Mouse (Mus musculus): ENCODE results near the gene Anks1. TPM values are rescaled to one million over a fixed set of nuclear protein-coding genes. Genes with fewer than 3 reads are reported as not detected.

The Anks1 gene
- total and polyA plus RNA-seq, 2 experiments: 8.8 to 10.0 TPM

GRCm38 (mm10) chr17:27934136-27934910 is 25.2 kb downstream of the Anks1 start:
- Histone ChIP-seq H3K27me3 (ENCODE audit: control insufficient read depth, insufficient read depth, low read length) (no peaks in the 10 kb centered on the region), H3K9ac (ENCODE audit: low read depth, low read length) (no peak overlapping the region), H3K36me3 (ENCODE audit: control insufficient read depth, insufficient read depth, low read length) (no peaks in the 10 kb centered on the region), H3K4me1 (ENCODE audit: control insufficient read depth, insufficient read depth, low read length) (peaks cover 11% of the 10 kb centered on the region), H3K4me3 (ENCODE audit: insufficient read depth, low read depth, low read length) (no peak overlapping the region), H3K79me2 (ENCODE audit: control insufficient read depth, insufficient read depth, low read length) (peaks cover 39% of the 10 kb centered on the region), H3K27ac (replicated peaks; ENCODE audit: insufficient read depth, low read depth, low read length) (no peak overlapping the region)
- no peak for DNase-seq (ENCODE audit: extremely low read depth, low read depth, low spot score)
- TF ChIP-seq CTCF (IDR thresholded peaks at IDR 0.05; ENCODE audit: low read depth, low read length) (no peak), POLR2A (IDR thresholded peaks at IDR 0.05; ENCODE audit: extremely low read depth, insufficient read depth, low read length) (no peak)
- WGBS: 94% methylated on average over 10 of the region's 10 CpGs

GRCm38 (mm10) chr17:27935091-27935490 is 26.0 kb downstream of the Anks1 start:
- DNase-seq (ENCODE audit: extremely low read depth, low read depth, low spot score): no peak
- Histone ChIP-seq H3K4me3 (ENCODE audit: insufficient read depth, low read depth, low read length) (no peak overlapping the region), H3K27ac (replicated peaks; ENCODE audit: insufficient read depth, low read depth, low read length) (no peak overlapping the region), H3K4me1 (ENCODE audit: control insufficient read depth, insufficient read depth, low read length) (peaks cover 11% of the 10 kb centered on the region), H3K9ac (ENCODE audit: low read depth, low read length) (no peak overlapping the region), H3K79me2 (ENCODE audit: control insufficient read depth, insufficient read depth, low read length) (peaks cover 33% of the 10 kb centered on the region), H3K36me3 (ENCODE audit: control insufficient read depth, insufficient read depth, low read length) (no peaks in the 10 kb centered on the region), H3K27me3 (ENCODE audit: control insufficient read depth, insufficient read depth, low read length) (no peaks in the 10 kb centered on the region)
- 48% methylated on average over 3 of the region's 3 CpGs for WGBS
- no peak for TF ChIP-seq CTCF (IDR thresholded peaks at IDR 0.05; ENCODE audit: low read depth, low read length)
- TF ChIP-seq POLR2A (IDR thresholded peaks at IDR 0.05; ENCODE audit: extremely low read depth, insufficient read depth, low read length): no peak

- DNase-seq (ENCODE audit: extremely low read depth, low read depth, low spot score): no peak
- no peaks in the 10 kb centered on the region for H3K27me3 ChIP-seq (ENCODE audit: control insufficient read depth, insufficient read depth, low read length)
- 89% methylated on average over 4 of the region's 4 CpGs for WGBS
- H3K4me3 ChIP-seq (ENCODE audit: insufficient read depth, low read depth, low read length): no peak overlapping the region
- peaks cover 30% of the 10 kb centered on the region for H3K79me2 ChIP-seq (ENCODE audit: control insufficient read depth, insufficient read depth, low read length)
- no peak overlapping the region for H3K9ac ChIP-seq (ENCODE audit: low read depth, low read length)
- no peaks in the 10 kb centered on the region for H3K36me3 ChIP-seq (ENCODE audit: control insufficient read depth, insufficient read depth, low read length)
- H3K27ac ChIP-seq (replicated peaks; ENCODE audit: insufficient read depth, low read depth, low read length): no peak overlapping the region
- peaks cover 11% of the 10 kb centered on the region for H3K4me1 ChIP-seq (ENCODE audit: control insufficient read depth, insufficient read depth, low read length)
- no peak for TF ChIP-seq CTCF (IDR thresholded peaks at IDR 0.05; ENCODE audit: low read depth, low read length)
- TF ChIP-seq POLR2A (IDR thresholded peaks at IDR 0.05; ENCODE audit: extremely low read depth, insufficient read depth, low read length): no peak
Measured at GRCm38 (mm10) chr17:27937054-27937615, 28.0 kb downstream of the Anks1 start.

- Histone ChIP-seq H3K27me3 (ENCODE audit: control insufficient read depth, insufficient read depth, low read length) (no peaks in the 10 kb centered on the region), H3K27ac (replicated peaks; ENCODE audit: insufficient read depth, low read depth, low read length) (peak overlapping the region; percentile 37), H3K4me3 (ENCODE audit: insufficient read depth, low read depth, low read length) (no peak overlapping the region), H3K79me2 (ENCODE audit: control insufficient read depth, insufficient read depth, low read length) (peaks cover 30% of the 10 kb centered on the region), H3K36me3 (ENCODE audit: control insufficient read depth, insufficient read depth, low read length) (no peaks in the 10 kb centered on the region), H3K4me1 (ENCODE audit: control insufficient read depth, insufficient read depth, low read length) (peaks cover 11% of the 10 kb centered on the region), H3K9ac (ENCODE audit: low read depth, low read length) (peak overlapping the region; percentile 37; the same call in 1 of the 2 replicates)
- TF ChIP-seq POLR2A (IDR thresholded peaks at IDR 0.05; ENCODE audit: extremely low read depth, insufficient read depth, low read length) (no peak), CTCF (IDR thresholded peaks at IDR 0.05; ENCODE audit: low read depth, low read length) (no peak)
- peak; percentile 33 for DNase-seq (ENCODE audit: extremely low read depth, low read depth, low spot score)
- WGBS: 75% methylated on average over 12 of the region's 12 CpGs
Measured at GRCm38 (mm10) chr17:27938121-27938754, 29.1 kb downstream of the Anks1 start.

- TF ChIP-seq POLR2A (IDR thresholded peaks at IDR 0.05; ENCODE audit: extremely low read depth, insufficient read depth, low read length): no peak
- no peak for TF ChIP-seq CTCF (IDR thresholded peaks at IDR 0.05; ENCODE audit: low read depth, low read length)
- H3K27ac ChIP-seq (replicated peaks; ENCODE audit: insufficient read depth, low read depth, low read length): no peak overlapping the region
- no peaks in the 10 kb centered on the region for H3K36me3 ChIP-seq (ENCODE audit: control insufficient read depth, insufficient read depth, low read length)
- no peak overlapping the region for H3K4me3 ChIP-seq (ENCODE audit: insufficient read depth, low read depth, low read length)
- no peak overlapping the region for H3K9ac ChIP-seq (ENCODE audit: low read depth, low read length)
- peaks cover 26% of the 10 kb centered on the region for H3K79me2 ChIP-seq (ENCODE audit: control insufficient read depth, insufficient read depth, low read length)
- DNase-seq (ENCODE audit: extremely low read depth, low read depth, low spot score): no peak
- no peaks in the 10 kb centered on the region for H3K27me3 ChIP-seq (ENCODE audit: control insufficient read depth, insufficient read depth, low read length)
- H3K4me1 ChIP-seq (ENCODE audit: control insufficient read depth, insufficient read depth, low read length): peaks cover 11% of the 10 kb centered on the region
- WGBS: 75% methylated on average over 5 of the region's 5 CpGs
Measured at GRCm38 (mm10) chr17:27939028-27939427, 29.9 kb downstream of the Anks1 start.

Measured in liver, adult 2 months (tissue).